Mouse (Mus musculus) bone marrow macrophage, adult 2 months (primary cell): Measurements from ENCODE around the gene Nfib. TPM values are rescaled to one million over a fixed set of nuclear protein-coding genes. Genes with fewer than 3 reads are reported as not detected.

Source experiments
- H3K27ac ChIP-seq: 2 replicates; pipeline ENCODE4 v1.5.1; 2012; ENCODE audit warnings: low read depth, low read length; ENCODE audit not compliant: insufficient read depth
- H3K4me1 ChIP-seq: 2 replicates; pipeline ENCODE4 v1.6.1; 2012; ENCODE audit warnings: low read length; ENCODE audit not compliant: control insufficient read depth, insufficient read depth
- H3K4me3 ChIP-seq: 2 replicates; pipeline ENCODE4 v1.5.1; 2012; ENCODE audit warnings: mild to moderate bottlenecking, low read length, moderate library complexity; ENCODE audit not compliant: insufficient read depth
- CTCF ChIP-seq: IDR thresholded peaks from 2 replicates; pipeline ENCODE4 v1.5.1; 2012; ENCODE audit warnings: low read depth, mild to moderate bottlenecking, low read length, moderate library complexity
- POLR2A ChIP-seq: IDR thresholded peaks from 2 replicates; pipeline ENCODE4 v1.6.1; 2012; ENCODE audit warnings: mild to moderate bottlenecking, low read depth, low read length, borderline replicate concordance
- polyA plus RNA-seq: library from polyadenylated mRNA; stranded (reverse); fragments of >200 nt; gene quantifications from 2 replicates; pipeline ENCODE4 v1.2.4, GENCODE M21; 2012; ENCODE audit not compliant: missing spikeins, insufficient read depth, insufficient read length

The Nfib gene
- polyA plus RNA-seq, 1 experiment: 0.56 TPM

GRCm38 (mm10) chr4:82494424-82494823 lies 211.1 kb downstream of the Nfib start:
- Histone ChIP-seq H3K4me3 (no peak overlapping the region), H3K27ac (no peak overlapping the region), H3K4me1 (no peaks in the 10 kb centered on the region)
- no peak for TF ChIP-seq POLR2A

DNA sequence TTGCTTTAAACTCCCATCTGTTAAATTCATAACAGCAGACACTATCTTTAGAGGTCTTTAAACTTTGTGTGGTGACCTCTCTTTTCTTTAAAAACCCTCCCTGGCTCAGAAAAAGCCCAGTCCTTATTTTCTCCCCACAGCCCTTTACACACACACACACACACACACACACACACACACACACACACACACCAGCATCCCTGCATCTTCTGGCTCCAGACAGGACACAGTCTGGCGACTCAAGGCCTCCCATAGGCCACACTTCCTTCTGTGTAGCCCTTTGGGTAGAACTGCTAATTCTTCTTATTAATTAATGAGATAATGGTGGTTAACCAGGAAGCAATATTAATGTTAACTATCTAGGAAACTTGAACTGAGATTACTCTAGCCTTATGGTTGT lies 211.7 kb downstream of the Nfib start:
- Histone ChIP-seq H3K4me3 (no peak overlapping the region), H3K27ac (no peak overlapping the region), H3K4me1 (no peaks in the 10 kb centered on the region)
- no peak for TF ChIP-seq POLR2A
- TF ChIP-seq CTCF: no peak

- Histone ChIP-seq H3K4me3 (no peak overlapping the region), H3K27ac (no peak overlapping the region), H3K4me1 (no peaks in the 10 kb centered on the region)
- TF ChIP-seq POLR2A: no peak
- TF ChIP-seq CTCF: no peak
Measured at GRCm38 (mm10) chr4:82493363-82493762, 212.2 kb downstream of the Nfib start.

GRCm38 (mm10) chr4:82492737-82493136 lies 212.8 kb downstream of the Nfib start:
- Histone ChIP-seq H3K4me1 (no peaks in the 10 kb centered on the region), H3K4me3 (no peak overlapping the region), H3K27ac (no peak overlapping the region)
- TF ChIP-seq CTCF (no peak), POLR2A (no peak)

- Histone ChIP-seq H3K4me1 (no peaks in the 10 kb centered on the region), H3K27ac (no peak overlapping the region), H3K4me3 (no peak overlapping the region)
- TF ChIP-seq POLR2A (no peak), CTCF (no peak)
Measured at GRCm38 (mm10) chr4:82489939-82490338, 215.6 kb downstream of the Nfib start.

DNA sequence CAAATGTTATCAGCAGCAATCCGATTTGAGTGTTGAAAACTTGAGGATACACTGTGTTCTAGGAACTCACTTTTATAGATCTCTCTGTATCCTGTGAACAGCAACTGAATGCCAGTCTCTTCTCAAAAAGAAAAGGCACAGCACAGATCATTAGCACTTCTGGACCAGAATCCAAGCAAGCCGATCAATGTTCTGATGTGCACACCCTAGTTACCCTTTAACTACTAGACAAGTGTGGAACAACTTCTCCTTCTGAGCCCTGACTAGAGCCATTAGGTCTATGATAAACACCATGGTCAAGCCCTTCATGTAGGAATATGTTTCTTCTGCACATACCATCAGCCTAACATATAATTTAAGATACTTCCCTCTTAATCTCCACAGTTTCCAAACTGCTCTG lies 219.6 kb downstream of the Nfib start:
- Histone ChIP-seq H3K27ac (no peak overlapping the region), H3K4me3 (no peak overlapping the region), H3K4me1 (no peaks in the 10 kb centered on the region)
- no peak for TF ChIP-seq POLR2A
- no peak for TF ChIP-seq CTCF

DNA sequence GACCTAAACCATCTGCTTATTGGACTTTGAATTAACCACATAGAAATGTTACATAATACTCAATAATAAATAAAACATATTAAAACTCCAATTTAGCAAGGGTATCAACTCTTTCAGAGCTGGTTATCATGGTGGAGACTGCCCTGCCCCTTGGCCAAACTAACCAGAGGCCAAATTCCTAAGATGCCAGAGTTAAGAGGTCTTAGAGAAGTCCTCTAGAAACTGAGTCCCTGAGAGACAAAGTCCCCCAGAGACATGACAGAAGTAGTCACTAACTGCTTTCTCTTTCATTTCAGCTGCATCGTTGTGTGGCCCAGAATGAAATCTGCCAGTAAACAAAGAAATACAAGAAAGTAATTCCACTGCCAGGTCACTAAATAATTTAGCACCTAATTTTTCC lies 221.7 kb downstream of the Nfib start:
- no peaks in the 10 kb centered on the region for H3K4me1 ChIP-seq
- no peak overlapping the region for H3K4me3 ChIP-seq
- no peak for TF ChIP-seq POLR2A
- no peak for TF ChIP-seq CTCF
- H3K27ac ChIP-seq: no peak overlapping the region

GRCm38 (mm10) chr4:82483298-82483697 lies 222.3 kb downstream of the Nfib start:
- TF ChIP-seq CTCF (no peak), POLR2A (no peak)

DNA sequence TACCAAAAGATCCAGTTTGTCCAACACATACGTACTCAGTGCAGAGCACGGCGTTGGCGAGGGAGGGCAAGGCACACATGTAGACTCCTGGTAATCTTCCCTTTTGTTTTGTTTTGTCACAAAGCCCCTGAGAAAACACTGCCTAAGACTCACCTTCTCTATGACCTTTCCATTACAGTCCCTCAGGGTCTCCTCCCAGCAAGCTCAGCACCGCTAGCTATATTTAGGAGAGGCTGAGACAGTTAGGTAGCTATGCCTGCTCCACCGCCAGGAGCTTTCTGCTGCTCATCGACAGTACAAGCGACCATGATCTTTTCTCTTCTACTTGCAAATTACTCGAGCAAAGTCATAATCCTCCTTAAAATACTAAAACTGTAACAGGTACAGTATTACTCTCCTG lies 224.9 kb downstream of the Nfib start:
- Histone ChIP-seq H3K4me3 (no peak overlapping the region), H3K27ac (no peak overlapping the region), H3K4me1 (no peaks in the 10 kb centered on the region)
- TF ChIP-seq CTCF (no peak), POLR2A (no peak)

More at GRCm38 (mm10) chr4:82483298-82483697, 222.3 kb downstream of the Nfib start:
- Histone ChIP-seq H3K27ac (no peak overlapping the region), H3K4me1 (no peaks in the 10 kb centered on the region), H3K4me3 (no peak overlapping the region)

DNA sequence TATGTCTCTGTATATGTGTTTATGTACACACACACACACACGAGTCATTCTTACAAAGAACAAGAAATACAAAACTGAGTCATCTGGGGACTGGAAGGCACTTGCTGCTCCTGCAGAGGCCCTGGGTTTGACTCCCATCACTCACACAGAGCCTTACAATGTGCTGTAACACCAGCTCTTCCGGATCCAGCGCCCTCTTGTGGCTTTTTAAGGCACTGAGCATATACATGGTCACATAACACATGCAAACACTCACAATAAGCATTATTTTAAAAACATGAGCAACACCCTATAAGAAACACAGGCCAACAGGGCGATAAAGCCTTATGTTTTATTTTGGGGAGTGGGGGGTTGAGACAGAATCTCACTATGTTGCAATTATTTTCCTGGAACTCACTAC lies 226.2 kb downstream of the Nfib start:
- no peaks in the 10 kb centered on the region for H3K4me1 ChIP-seq
- H3K27ac ChIP-seq: no peak overlapping the region
- no peak for TF ChIP-seq POLR2A
- H3K4me3 ChIP-seq: no peak overlapping the region

DNA sequence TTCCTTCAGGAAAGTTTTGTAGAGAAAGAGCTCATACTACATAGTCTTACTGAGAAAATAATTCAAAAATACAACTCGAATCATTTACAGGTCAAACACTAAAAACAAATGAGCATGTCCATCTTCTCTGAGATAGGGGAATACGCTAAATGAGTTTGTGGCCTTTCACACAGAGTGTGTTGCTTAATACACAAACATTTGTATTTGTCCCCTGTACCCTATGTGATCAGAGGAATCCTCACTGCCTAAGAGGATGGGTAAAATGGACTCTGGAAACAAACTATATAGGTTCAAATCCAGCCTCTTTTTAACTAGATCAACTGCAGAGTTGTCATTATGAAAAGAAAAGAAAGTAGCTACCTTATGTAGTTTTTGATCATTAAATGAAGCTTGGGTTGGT lies 227.8 kb downstream of the Nfib start:
- no peaks in the 10 kb centered on the region for H3K4me1 ChIP-seq
- H3K4me3 ChIP-seq: no peak overlapping the region
- no peak for TF ChIP-seq POLR2A
- H3K27ac ChIP-seq: no peak overlapping the region

- Histone ChIP-seq H3K27ac (no peak overlapping the region), H3K4me1 (no peaks in the 10 kb centered on the region), H3K4me3 (no peak overlapping the region)
- TF ChIP-seq POLR2A (no peak), CTCF (no peak)
Measured at GRCm38 (mm10) chr4:82476411-82476810, 229.1 kb downstream of the Nfib start.
